In the genomic region with DNA sequence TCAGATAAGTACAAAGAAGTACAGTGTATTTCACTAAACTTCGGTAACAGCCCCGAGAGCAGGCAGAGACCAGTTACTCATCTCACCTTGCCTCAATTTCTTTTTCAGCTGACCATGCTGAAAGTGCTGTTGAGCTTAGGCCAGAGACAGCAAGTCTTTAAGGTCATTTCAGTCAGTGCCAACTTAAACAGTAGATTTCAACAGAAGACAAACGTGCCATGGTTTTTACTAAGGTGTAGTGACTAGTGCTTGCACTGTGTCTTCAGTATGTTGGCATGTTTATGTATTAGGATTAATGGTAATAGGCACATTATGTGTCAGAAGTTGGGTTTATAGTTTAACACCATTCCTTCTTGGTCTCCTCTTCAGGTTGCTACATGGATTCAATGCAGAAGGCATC, we compare ENCODE assay signal across 32 mouse cellular contexts.
"Had no signal": no experiment of that assay in that cellular context is flagged by ENCODE, and none has a peak within 500 bp of the region (broad histone marks: within the 10 kb centered on the region; RNA-seq: fewer than 3 reads in every experiment).

No protein-coding gene starts in this region.

- ATAC-seq: liver, embryonic 12.5 days; liver, postnatal 0 days; lung, postnatal 0 days; midbrain, embryonic 13.5 days; midbrain, embryonic 15.5 days; midbrain, embryonic 16.5 days had no signal

- H3K4me3 ChIP-seq: limb, embryonic 10.5 days; limb, embryonic 12.5 days; limb, embryonic 13.5 days; limb, embryonic 15.5 days; liver, embryonic 12.5 days; liver, embryonic 13.5 days; liver, embryonic 15.5 days; lung, embryonic 15.5 days; megakaryocyte, embryonic 14.5 days; midbrain, embryonic 10.5 days; midbrain, embryonic 12.5 days; midbrain, embryonic 13.5 days; midbrain, embryonic 15.5 days; myocyte; neural tube, embryonic 12.5 days; neural tube, embryonic 13.5 days had no signal

- H3K9ac ChIP-seq: limb, embryonic 12.5 days; limb, embryonic 13.5 days; limb, embryonic 15.5 days; liver, embryonic 12.5 days; liver, embryonic 13.5 days; liver, embryonic 14.5 days; liver, embryonic 15.5 days; liver, postnatal 0 days; lung, embryonic 14.5 days; lung, embryonic 15.5 days; midbrain, embryonic 12.5 days; midbrain, embryonic 13.5 days; midbrain, embryonic 15.5 days; neural tube, embryonic 12.5 days; neural tube, embryonic 13.5 days had no signal

- H3K27ac ChIP-seq: limb, embryonic 10.5 days; limb, embryonic 12.5 days; limb, embryonic 13.5 days; limb, embryonic 15.5 days; liver, embryonic 12.5 days; liver, embryonic 13.5 days; liver, embryonic 14.5 days; liver, embryonic 15.5 days; lung, embryonic 15.5 days; macrophage; midbrain, embryonic 10.5 days; midbrain, embryonic 12.5 days; midbrain, embryonic 13.5 days; midbrain, embryonic 15.5 days; neural tube, embryonic 12.5 days; neural tube, embryonic 13.5 days had no signal

- H3K4me2 ChIP-seq: limb, embryonic 12.5 days; limb, embryonic 13.5 days; limb, embryonic 15.5 days; liver, embryonic 12.5 days; liver, embryonic 13.5 days; liver, embryonic 15.5 days; lung, embryonic 14.5 days; lung, embryonic 15.5 days; midbrain, embryonic 11.5 days; midbrain, embryonic 12.5 days; midbrain, embryonic 13.5 days; midbrain, embryonic 15.5 days; neural tube, embryonic 12.5 days; neural tube, embryonic 13.5 days had no signal

- H3K4me1 ChIP-seq: limb, embryonic 10.5 days; limb, embryonic 12.5 days; limb, embryonic 13.5 days; limb, embryonic 15.5 days; liver, embryonic 12.5 days; liver, embryonic 13.5 days; liver, embryonic 15.5 days; lung, embryonic 15.5 days; midbrain, embryonic 10.5 days; midbrain, embryonic 12.5 days; midbrain, embryonic 13.5 days; midbrain, embryonic 15.5 days; neural tube, embryonic 12.5 days; neural tube, embryonic 13.5 days had no signal

- DNase-seq: left cerebral cortex, postnatal 4 days; liver; liver, embryonic 13.5 days; liver, postnatal 0 days; lung, adult 18-20 months; lung, adult 2 months; lung, embryonic 14.5 days; lung, postnatal 10 days; lung, postnatal 14 days; lung, postnatal 36 days; lung, postnatal 4 days; midbrain, embryonic 14.5 days had no signal

- H3K9me3 ChIP-seq: limb, embryonic 10.5 days; limb, embryonic 12.5 days; limb, embryonic 13.5 days; limb, embryonic 15.5 days; liver, embryonic 12.5 days; liver, embryonic 13.5 days; liver, embryonic 15.5 days; lung, embryonic 15.5 days; megakaryocyte, embryonic 14.5 days; midbrain, embryonic 10.5 days; midbrain, embryonic 12.5 days; midbrain, embryonic 13.5 days; midbrain, embryonic 15.5 days; neural tube, embryonic 12.5 days; neural tube, embryonic 13.5 days had no signal

- H3K27me3 ChIP-seq: limb, embryonic 12.5 days; limb, embryonic 13.5 days; limb, embryonic 15.5 days; liver, embryonic 12.5 days; liver, embryonic 13.5 days; liver, embryonic 15.5 days; lung, embryonic 15.5 days; megakaryocyte, embryonic 14.5 days; midbrain, embryonic 12.5 days; midbrain, embryonic 13.5 days; midbrain, embryonic 15.5 days; neural tube, embryonic 12.5 days; neural tube, embryonic 13.5 days had no signal
